Mouse (Mus musculus): Measurements from ENCODE around the gene Wnt2. TPM values are rescaled to one million over a fixed set of nuclear protein-coding genes. Genes with fewer than 3 reads are reported as not detected.
A peak's percentile ranks its signal among the peaks of the same experiment; 100 is the strongest.

Wnt2 gene
- 0.41 TPM in 2 replicates for polyA plus RNA-seq (2014; fragmentation: Nextera tagmentation; extraction: Ambion mirVana)

DNA sequence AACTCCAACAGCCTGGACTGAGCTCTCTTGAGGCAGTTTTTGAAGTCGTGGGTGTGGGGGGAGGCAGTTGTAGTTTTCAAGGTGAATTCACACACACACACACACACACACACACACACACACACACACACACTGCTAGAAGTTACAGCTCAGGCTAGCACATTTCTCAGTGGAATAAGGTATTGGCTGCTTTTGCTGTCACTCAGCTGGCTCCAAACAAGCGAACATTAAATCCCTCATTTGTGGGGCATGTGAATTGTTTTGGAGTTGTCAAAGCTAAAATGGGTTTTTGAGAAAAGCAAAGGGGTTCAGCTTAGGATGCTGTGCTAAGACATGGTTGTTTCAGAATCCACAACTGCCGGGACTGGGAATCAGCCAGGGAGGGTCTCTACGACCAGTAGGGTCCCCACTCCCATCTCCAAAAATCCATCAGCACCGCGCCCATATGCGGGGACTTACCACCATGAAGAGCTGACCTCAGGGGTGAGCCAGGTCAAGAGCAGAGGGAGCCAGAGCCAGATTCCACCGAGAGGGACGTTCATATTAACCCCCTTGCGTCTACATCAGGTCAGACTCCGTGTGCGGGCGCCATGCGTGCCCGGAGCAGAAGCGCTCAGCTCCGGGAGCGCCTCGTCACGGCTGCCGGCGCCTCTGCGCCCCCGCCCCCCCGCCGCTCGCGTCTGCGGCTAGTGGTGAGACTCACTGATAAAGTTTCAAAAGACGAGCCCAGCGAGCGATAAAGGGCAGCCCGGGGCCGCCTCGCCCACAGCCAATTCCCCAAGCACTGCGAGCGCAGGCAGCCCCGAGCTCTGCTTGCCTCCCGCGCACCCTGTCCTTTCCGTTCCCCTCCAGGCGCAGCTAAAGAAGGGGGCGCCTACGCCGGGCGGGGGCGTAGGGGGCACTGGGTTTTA is at the start of gene Wnt2:
Gene Wnt2 (minus strand): TSS at position 840 of the 911 bp plus-strand sequence.
- H3K4me2 ChIP-seq, result peak within 1 kb of the TSS; percentile 80
- WGBS, result 1% methylated on average over 47 of the region's 47 CpGs
- peak; percentile 93 for DNase-seq (ENCODE audit: low spot score, missing footprints)
- peak; percentile 49 for ATAC-seq (ENCODE audit: low FRiP score)
- peak within 1 kb of the TSS; percentile 45 for H3K4me3 ChIP-seq (ENCODE audit: low read depth, low read length)
- H3K27ac ChIP-seq (ENCODE audit: low read depth, low read length), result no peak within 1 kb of the TSS
- peaks cover 10% of the 10 kb centered on the region for H3K4me1 ChIP-seq (ENCODE audit: control insufficient read depth, insufficient read depth, low read length)
- H3K9ac ChIP-seq (ENCODE audit: low read length), result peak within 1 kb of the TSS; percentile 7; the same call in 1 of the 2 replicates
- peaks cover 36% of the 10 kb centered on the region for H3K27me3 ChIP-seq (ENCODE audit: control insufficient read depth, insufficient read depth, low read length)
- H3K9me3 ChIP-seq (ENCODE audit: control insufficient read depth, low read length), result no peaks in the 10 kb centered on the region
- H3K36me3 ChIP-seq (ENCODE audit: control insufficient read depth, insufficient read depth, low read length), result no peaks in the 10 kb centered on the region

DNA sequence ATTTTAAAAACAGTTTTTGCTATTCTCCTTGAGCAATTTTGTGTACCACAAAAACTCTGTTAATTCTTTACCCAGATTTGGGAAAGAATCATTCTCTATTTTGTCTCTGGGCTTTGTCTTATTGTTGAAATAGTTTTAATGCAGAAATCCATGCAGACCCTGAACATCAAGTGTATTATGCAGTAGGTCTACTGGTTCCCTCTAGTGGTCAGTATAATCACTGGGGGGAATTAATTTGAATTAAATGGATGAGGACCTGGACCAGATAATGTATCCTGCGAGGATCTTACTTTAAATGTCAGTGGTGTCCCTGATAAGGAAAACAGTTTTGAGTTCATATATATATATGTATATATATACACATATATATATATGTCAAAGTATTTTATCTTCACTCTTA is 48.2 kb upstream of the Wnt2 start:
- WGBS, result 28% methylated on average over 1 of the region's 1 CpGs
- H3K9me3 ChIP-seq (ENCODE audit: control insufficient read depth, low read length), result no peaks in the 10 kb centered on the region
- H3K27ac ChIP-seq (ENCODE audit: low read depth, low read length), result no peak overlapping the region
- H3K36me3 ChIP-seq (ENCODE audit: control insufficient read depth, insufficient read depth, low read length), result no peaks in the 10 kb centered on the region
- no peak overlapping the region for H3K9ac ChIP-seq (ENCODE audit: low read length)
- H3K4me1 ChIP-seq (ENCODE audit: control insufficient read depth, insufficient read depth, low read length), result no peaks in the 10 kb centered on the region
- DNase-seq (ENCODE audit: low spot score, missing footprints) (no peak), ATAC-seq (ENCODE audit: low FRiP score) (peak; percentile 40; the same call in 1 of the 2 replicates)
- no peak overlapping the region for H3K4me3 ChIP-seq (ENCODE audit: low read depth, low read length)
- no peaks in the 10 kb centered on the region for H3K27me3 ChIP-seq (ENCODE audit: control insufficient read depth, insufficient read depth, low read length)
- no peak overlapping the region for H3K4me2 ChIP-seq

- H3K9ac ChIP-seq (ENCODE audit: low read length), result no peak overlapping the region
Measured at GRCm38 (mm10) chr6:18076986-18077385, 46.6 kb upstream of the Wnt2 start.

GRCm38 (mm10) chr6:18076577-18076976 is 46.2 kb upstream of the Wnt2 start:
- no peak for ATAC-seq (ENCODE audit: low FRiP score)
- Histone ChIP-seq H3K9me3 (ENCODE audit: control insufficient read depth, low read length) (no peaks in the 10 kb centered on the region), H3K4me3 (ENCODE audit: low read depth, low read length) (no peak overlapping the region), H3K27ac (ENCODE audit: low read depth, low read length) (no peak overlapping the region), H3K36me3 (ENCODE audit: control insufficient read depth, insufficient read depth, low read length) (no peaks in the 10 kb centered on the region), H3K27me3 (ENCODE audit: control insufficient read depth, insufficient read depth, low read length) (no peaks in the 10 kb centered on the region), H3K4me2 (no peak overlapping the region), H3K9ac (ENCODE audit: low read length) (no peak overlapping the region), H3K4me1 (ENCODE audit: control insufficient read depth, insufficient read depth, low read length) (no peaks in the 10 kb centered on the region)
- no peak for DNase-seq (ENCODE audit: low spot score, missing footprints)
- 85% methylated on average over 5 of the region's 5 CpGs for WGBS

More at GRCm38 (mm10) chr6:18076986-18077385, 46.6 kb upstream of the Wnt2 start:
- no peaks in the 10 kb centered on the region for H3K9me3 ChIP-seq (ENCODE audit: control insufficient read depth, low read length)
- no peak for ATAC-seq (ENCODE audit: low FRiP score)
- no peaks in the 10 kb centered on the region for H3K27me3 ChIP-seq (ENCODE audit: control insufficient read depth, insufficient read depth, low read length)
- no peak overlapping the region for H3K27ac ChIP-seq (ENCODE audit: low read depth, low read length)
- H3K36me3 ChIP-seq (ENCODE audit: control insufficient read depth, insufficient read depth, low read length), result no peaks in the 10 kb centered on the region
- H3K4me1 ChIP-seq (ENCODE audit: control insufficient read depth, insufficient read depth, low read length), result no peaks in the 10 kb centered on the region
- no peak overlapping the region for H3K4me3 ChIP-seq (ENCODE audit: low read depth, low read length)
- no peak for DNase-seq (ENCODE audit: low spot score, missing footprints)
- 87% methylated on average over 7 of the region's 7 CpGs for WGBS
- H3K4me2 ChIP-seq, result no peak overlapping the region

GRCm38 (mm10) chr6:18057899-18058298 is 27.5 kb upstream of the Wnt2 start:
- ATAC-seq (ENCODE audit: low FRiP score), result no peak
- DNase-seq (ENCODE audit: low spot score, missing footprints), result no peak
- H3K27me3 ChIP-seq (ENCODE audit: control insufficient read depth, insufficient read depth, low read length), result no peaks in the 10 kb centered on the region
- no peak overlapping the region for H3K4me3 ChIP-seq (ENCODE audit: low read depth, low read length)
- no peaks in the 10 kb centered on the region for H3K4me1 ChIP-seq (ENCODE audit: control insufficient read depth, insufficient read depth, low read length)
- no peak overlapping the region for H3K4me2 ChIP-seq
- H3K9ac ChIP-seq (ENCODE audit: low read length), result no peak overlapping the region
- H3K36me3 ChIP-seq (ENCODE audit: control insufficient read depth, insufficient read depth, low read length), result no peaks in the 10 kb centered on the region
- H3K9me3 ChIP-seq (ENCODE audit: control insufficient read depth, low read length), result no peaks in the 10 kb centered on the region
- no peak overlapping the region for H3K27ac ChIP-seq (ENCODE audit: low read depth, low read length)
- WGBS, result 87% methylated on average over 4 of the region's 4 CpGs

- H3K27me3 ChIP-seq (ENCODE audit: control insufficient read depth, insufficient read depth, low read length), result no peaks in the 10 kb centered on the region
- ATAC-seq (ENCODE audit: low FRiP score) (no peak), DNase-seq (ENCODE audit: low spot score, missing footprints) (no peak)
- 52% methylated on average over 5 of the region's 5 CpGs for whole genome bisulfite sequencing
- H3K4me2 ChIP-seq, result no peak overlapping the region
- no peak overlapping the region for H3K27ac ChIP-seq (ENCODE audit: low read depth, low read length)
- H3K36me3 ChIP-seq (ENCODE audit: control insufficient read depth, insufficient read depth, low read length), result no peaks in the 10 kb centered on the region
- no peak overlapping the region for H3K9ac ChIP-seq (ENCODE audit: low read length)
- no peaks in the 10 kb centered on the region for H3K9me3 ChIP-seq (ENCODE audit: control insufficient read depth, low read length)
- no peak overlapping the region for H3K4me3 ChIP-seq (ENCODE audit: low read depth, low read length)
- H3K4me1 ChIP-seq (ENCODE audit: control insufficient read depth, insufficient read depth, low read length), result no peaks in the 10 kb centered on the region
Measured at GRCm38 (mm10) chr6:18051702-18052101, 21.3 kb upstream of the Wnt2 start.

DNA sequence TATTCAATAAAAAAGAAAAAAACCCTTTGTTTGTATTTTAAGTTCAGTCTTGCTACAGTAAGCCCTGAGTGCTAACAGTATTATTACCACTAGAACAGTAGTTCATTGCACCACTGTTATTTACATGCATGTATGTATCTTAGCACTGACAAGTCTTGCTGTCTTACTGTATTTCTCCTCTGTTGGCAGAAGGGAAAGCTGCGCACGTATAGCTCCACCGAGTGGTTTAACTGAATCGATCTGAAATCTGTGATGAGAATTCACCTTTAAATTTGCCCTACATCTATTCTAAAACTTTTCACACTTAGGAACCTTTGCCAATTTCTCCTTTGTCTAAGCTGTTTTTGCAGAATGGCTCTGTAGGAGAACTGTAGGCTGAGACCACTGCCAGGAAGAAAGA is 13.9 kb upstream of the Wnt2 start:
- DNase-seq (ENCODE audit: low spot score, missing footprints), result no peak
- H3K4me3 ChIP-seq (ENCODE audit: low read depth, low read length), result no peak overlapping the region
- H3K9me3 ChIP-seq (ENCODE audit: control insufficient read depth, low read length), result no peaks in the 10 kb centered on the region
- no peak overlapping the region for H3K9ac ChIP-seq (ENCODE audit: low read length)
- H3K27me3 ChIP-seq (ENCODE audit: control insufficient read depth, insufficient read depth, low read length), result no peaks in the 10 kb centered on the region
- no peaks in the 10 kb centered on the region for H3K36me3 ChIP-seq (ENCODE audit: control insufficient read depth, insufficient read depth, low read length)
- no peak for ATAC-seq (ENCODE audit: low FRiP score)
- no peak overlapping the region for H3K4me2 ChIP-seq
- no peaks in the 10 kb centered on the region for H3K4me1 ChIP-seq (ENCODE audit: control insufficient read depth, insufficient read depth, low read length)
- H3K27ac ChIP-seq (ENCODE audit: low read depth, low read length), result no peak overlapping the region
- WGBS, result 90% methylated on average over 4 of the region's 4 CpGs

GRCm38 (mm10) chr6:18043172-18043571 is 12.8 kb upstream of the Wnt2 start:
- no peaks in the 10 kb centered on the region for H3K27me3 ChIP-seq (ENCODE audit: control insufficient read depth, insufficient read depth, low read length)
- no peak overlapping the region for H3K4me3 ChIP-seq (ENCODE audit: low read depth, low read length)
- no peak overlapping the region for H3K9ac ChIP-seq (ENCODE audit: low read length)
- H3K27ac ChIP-seq (ENCODE audit: low read depth, low read length), result no peak overlapping the region
- H3K36me3 ChIP-seq (ENCODE audit: control insufficient read depth, insufficient read depth, low read length), result no peaks in the 10 kb centered on the region
- no peak overlapping the region for H3K4me2 ChIP-seq
- ATAC-seq (ENCODE audit: low FRiP score) (no peak), DNase-seq (ENCODE audit: low spot score, missing footprints) (no peak)
- WGBS, result 86% methylated on average over 5 of the region's 5 CpGs
- no peaks in the 10 kb centered on the region for H3K9me3 ChIP-seq (ENCODE audit: control insufficient read depth, low read length)
- no peaks in the 10 kb centered on the region for H3K4me1 ChIP-seq (ENCODE audit: control insufficient read depth, insufficient read depth, low read length)

- H3K36me3 ChIP-seq (ENCODE audit: control insufficient read depth, insufficient read depth, low read length), result no peaks in the 10 kb centered on the region
- H3K27me3 ChIP-seq (ENCODE audit: control insufficient read depth, insufficient read depth, low read length), result peaks cover 36% of the 10 kb centered on the region
- DNase-seq (ENCODE audit: low spot score, missing footprints) (peak; percentile 89), ATAC-seq (ENCODE audit: low FRiP score) (no peak)
- peak overlapping the region; percentile 45 for H3K4me3 ChIP-seq (ENCODE audit: low read depth, low read length)
- H3K9ac ChIP-seq (ENCODE audit: low read length), result no peak overlapping the region
- WGBS, result 20% methylated on average over 6 of the region's 6 CpGs
- H3K9me3 ChIP-seq (ENCODE audit: control insufficient read depth, low read length), result no peaks in the 10 kb centered on the region
- peaks cover 10% of the 10 kb centered on the region for H3K4me1 ChIP-seq (ENCODE audit: control insufficient read depth, insufficient read depth, low read length)
- H3K4me2 ChIP-seq, result peak overlapping the region; percentile 80; the same call in 1 of the 2 replicates
- H3K27ac ChIP-seq (ENCODE audit: low read depth, low read length), result no peak overlapping the region
Measured at GRCm38 (mm10) chr6:18032271-18032670, 1.9 kb upstream of the Wnt2 start.
